Mouse (Mus musculus): ENCODE results near the gene Akap13. TPM values are rescaled to one million over a fixed set of nuclear protein-coding genes. Genes with fewer than 3 reads are reported as not detected.

The Akap13 gene
- polyA plus RNA-seq, 1 experiment from 2014 or later, result 33.4 TPM

DNA sequence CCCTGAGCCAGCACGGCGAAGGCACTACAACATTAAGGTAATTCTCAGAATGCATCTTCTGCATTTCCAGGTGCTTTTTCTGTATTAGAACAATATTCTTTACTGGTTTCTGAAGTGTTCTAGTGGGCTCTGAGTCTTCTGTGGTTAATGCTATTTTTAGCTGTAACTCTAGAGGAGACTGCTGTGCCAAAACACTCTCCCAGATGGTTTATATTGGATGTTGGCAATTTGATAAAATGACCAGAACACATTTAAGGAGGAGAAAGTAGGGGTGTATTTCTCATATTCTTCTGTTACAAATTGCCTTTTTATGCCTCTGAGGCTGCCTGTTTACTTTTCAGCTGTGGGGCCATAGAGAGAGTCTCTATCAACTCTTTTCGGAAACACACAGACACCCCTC, 94.5 kb downstream of the Akap13 start:
- no peak overlapping the region for H3K4me2 ChIP-seq
- peaks cover 3% of the 10 kb centered on the region; the same call in 1 of the 2 replicates for H3K36me3 ChIP-seq
- 79% methylated on average over 3 of the region's 3 CpGs for WGBS (ENCODE audit: insufficient replicate concordance)
- H3K9ac ChIP-seq, result no peak overlapping the region
- H3K4me1 ChIP-seq (replicated peaks), result no peaks in the 10 kb centered on the region
- no peak for DNase-seq
- H3K27ac ChIP-seq, result no peak overlapping the region
- no peak for ATAC-seq (ENCODE audit: low read depth)
- H3K9me3 ChIP-seq (replicated peaks), result no peaks in the 10 kb centered on the region
- no peak overlapping the region for H3K4me3 ChIP-seq (replicated peaks)
- H3K27me3 ChIP-seq, result no peaks in the 10 kb centered on the region

DNA sequence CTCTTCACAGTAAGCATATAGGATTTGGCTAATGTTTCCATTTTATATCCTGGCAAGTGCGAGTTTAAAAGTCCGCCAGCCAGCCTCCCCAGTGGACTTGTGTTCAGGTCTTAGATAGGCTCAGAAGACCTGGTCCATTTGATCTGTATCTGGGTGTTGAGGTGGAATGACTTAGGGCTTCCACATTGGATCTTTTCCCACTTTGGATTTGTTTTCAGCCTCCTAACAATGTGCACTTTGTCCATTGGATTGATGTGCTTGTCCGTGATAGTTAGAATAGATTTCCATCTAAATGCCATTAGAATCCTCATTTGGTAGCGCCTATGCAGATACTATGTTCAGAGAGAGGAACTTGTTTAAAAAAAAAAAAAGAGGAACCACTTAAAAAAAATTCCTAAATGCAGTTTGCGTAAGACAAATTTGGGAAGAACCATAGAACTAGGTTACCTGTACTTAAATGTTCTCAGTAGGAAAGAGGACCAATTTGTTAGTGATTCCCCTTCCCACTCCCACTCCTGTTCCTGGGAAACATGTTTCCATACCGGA, 95.5 kb downstream of the Akap13 start:
- ATAC-seq (ENCODE audit: low read depth) (no peak), DNase-seq (no peak)
- no peak overlapping the region for H3K4me3 ChIP-seq (replicated peaks)
- no peak overlapping the region for H3K9ac ChIP-seq
- no peak overlapping the region for H3K4me2 ChIP-seq
- H3K4me1 ChIP-seq (replicated peaks), result peaks cover 7% of the 10 kb centered on the region
- 65% methylated on average over 6 of the region's 6 CpGs for whole genome bisulfite sequencing (ENCODE audit: insufficient replicate concordance)
- H3K27me3 ChIP-seq, result no peaks in the 10 kb centered on the region
- H3K27ac ChIP-seq, result no peak overlapping the region
- no peaks in the 10 kb centered on the region for H3K9me3 ChIP-seq (replicated peaks)
- peaks cover 3% of the 10 kb centered on the region; the same call in 1 of the 2 replicates for H3K36me3 ChIP-seq

- no peak overlapping the region for H3K4me2 ChIP-seq
- H3K4me1 ChIP-seq (replicated peaks), result peaks cover 8% of the 10 kb centered on the region
- no peaks in the 10 kb centered on the region for H3K36me3 ChIP-seq
- H3K9ac ChIP-seq, result no peak overlapping the region
- no peaks in the 10 kb centered on the region for H3K9me3 ChIP-seq (replicated peaks)
- 78% methylated on average over 8 of the region's 8 CpGs for WGBS (ENCODE audit: insufficient replicate concordance)
- no peak overlapping the region for H3K27ac ChIP-seq
- H3K4me3 ChIP-seq (replicated peaks), result no peak overlapping the region
- ATAC-seq (ENCODE audit: low read depth), result no peak
- DNase-seq, result no peak
- no peaks in the 10 kb centered on the region for H3K27me3 ChIP-seq
Observed at GRCm38 (mm10) chr7:75553002-75553666, 97.8 kb downstream of the Akap13 start.

DNA sequence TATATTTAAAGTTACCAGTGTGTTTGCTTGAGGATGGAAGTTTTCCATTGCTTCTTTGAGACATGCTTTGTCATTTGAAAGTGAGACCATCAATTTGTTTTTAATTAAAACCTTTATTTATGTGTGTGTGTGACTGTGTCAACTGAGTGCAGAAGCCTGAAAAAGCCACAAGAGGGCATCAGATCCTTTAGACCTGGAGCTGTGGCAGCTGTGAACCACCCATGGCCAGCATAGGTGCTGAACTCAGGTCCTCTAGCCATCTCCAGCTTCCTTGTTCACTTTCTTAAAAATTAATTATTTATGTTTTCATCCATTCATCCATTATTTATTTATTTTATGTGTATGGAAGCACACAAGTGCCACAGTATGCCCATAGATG, 98.3 kb downstream of the Akap13 start:
- H3K27ac ChIP-seq, result no peak overlapping the region
- H3K9me3 ChIP-seq (replicated peaks), result no peaks in the 10 kb centered on the region
- no peak overlapping the region for H3K4me2 ChIP-seq
- DNase-seq (no peak), ATAC-seq (ENCODE audit: low read depth) (no peak)
- no peaks in the 10 kb centered on the region for H3K27me3 ChIP-seq
- H3K4me3 ChIP-seq (replicated peaks), result no peak overlapping the region
- peaks cover 13% of the 10 kb centered on the region for H3K4me1 ChIP-seq (replicated peaks)
- no peak overlapping the region for H3K9ac ChIP-seq
- H3K36me3 ChIP-seq, result no peaks in the 10 kb centered on the region

- DNase-seq (no peak), ATAC-seq (ENCODE audit: low read depth) (no peak; the same call in 1 of the 2 replicates)
- Histone ChIP-seq H3K9ac (no peak overlapping the region), H3K36me3 (no peaks in the 10 kb centered on the region), H3K4me2 (no peak overlapping the region), H3K27me3 (no peaks in the 10 kb centered on the region), H3K9me3 (replicated peaks) (no peaks in the 10 kb centered on the region), H3K4me1 (replicated peaks) (peaks cover 16% of the 10 kb centered on the region), H3K4me3 (replicated peaks) (no peak overlapping the region), H3K27ac (no peak overlapping the region)
Observed at GRCm38 (mm10) chr7:75554065-75554464, 98.7 kb downstream of the Akap13 start.

DNA sequence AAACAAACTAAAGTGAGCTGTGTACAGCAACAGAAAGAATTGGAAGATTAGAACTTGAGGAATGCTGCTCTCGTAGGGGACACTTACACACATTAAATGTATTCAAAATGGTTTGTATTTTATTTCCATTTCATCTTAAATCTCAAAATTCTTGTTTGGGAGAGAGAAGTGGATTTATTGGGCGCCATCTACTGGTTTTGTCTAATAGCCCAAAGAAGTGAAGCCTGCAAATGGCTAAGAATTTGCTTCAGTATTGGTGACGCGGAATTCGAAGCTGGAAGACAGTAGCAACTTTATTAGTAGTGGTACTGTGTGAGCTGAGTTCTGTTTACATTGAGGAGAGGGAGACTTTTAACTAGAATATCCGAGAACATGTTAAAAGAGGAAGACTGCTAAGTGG, 100.6 kb downstream of the Akap13 start:
- WGBS (ENCODE audit: insufficient replicate concordance), result 47% methylated on average over 6 of the region's 6 CpGs
- Histone ChIP-seq H3K4me3 (replicated peaks) (no peak overlapping the region), H3K27me3 (no peaks in the 10 kb centered on the region), H3K27ac (no peak overlapping the region), H3K36me3 (no peaks in the 10 kb centered on the region), H3K9ac (no peak overlapping the region), H3K4me2 (no peak overlapping the region), H3K9me3 (replicated peaks) (no peaks in the 10 kb centered on the region), H3K4me1 (replicated peaks) (peaks cover 24% of the 10 kb centered on the region)
- DNase-seq, result no peak
- no peak for ATAC-seq (ENCODE audit: low read depth)

- DNase-seq, result no peak
- no peak overlapping the region for H3K4me3 ChIP-seq (replicated peaks)
- H3K4me2 ChIP-seq, result no peak overlapping the region
- peaks cover 24% of the 10 kb centered on the region for H3K4me1 ChIP-seq (replicated peaks)
- no peak overlapping the region for H3K9ac ChIP-seq
- 76% methylated on average over 1 of the region's 1 CpGs for WGBS (ENCODE audit: insufficient replicate concordance)
- H3K27ac ChIP-seq, result no peak overlapping the region
- ATAC-seq (ENCODE audit: low read depth), result no peak
- H3K9me3 ChIP-seq (replicated peaks), result no peaks in the 10 kb centered on the region
- H3K27me3 ChIP-seq, result no peaks in the 10 kb centered on the region
- H3K36me3 ChIP-seq, result no peaks in the 10 kb centered on the region
Observed at GRCm38 (mm10) chr7:75558225-75558624, 102.9 kb downstream of the Akap13 start.

GRCm38 (mm10) chr7:75559119-75559518, 103.8 kb downstream of the Akap13 start:
- Histone ChIP-seq H3K9ac (no peak overlapping the region), H3K9me3 (replicated peaks) (no peaks in the 10 kb centered on the region), H3K4me3 (replicated peaks) (no peak overlapping the region), H3K4me1 (replicated peaks) (peaks cover 24% of the 10 kb centered on the region), H3K4me2 (no peak overlapping the region), H3K27me3 (no peaks in the 10 kb centered on the region), H3K36me3 (no peaks in the 10 kb centered on the region), H3K27ac (no peak overlapping the region)
- DNase-seq (no peak), ATAC-seq (ENCODE audit: low read depth) (no peak)
- WGBS (ENCODE audit: insufficient replicate concordance), result 60% methylated on average over 4 of the region's 4 CpGs

DNA sequence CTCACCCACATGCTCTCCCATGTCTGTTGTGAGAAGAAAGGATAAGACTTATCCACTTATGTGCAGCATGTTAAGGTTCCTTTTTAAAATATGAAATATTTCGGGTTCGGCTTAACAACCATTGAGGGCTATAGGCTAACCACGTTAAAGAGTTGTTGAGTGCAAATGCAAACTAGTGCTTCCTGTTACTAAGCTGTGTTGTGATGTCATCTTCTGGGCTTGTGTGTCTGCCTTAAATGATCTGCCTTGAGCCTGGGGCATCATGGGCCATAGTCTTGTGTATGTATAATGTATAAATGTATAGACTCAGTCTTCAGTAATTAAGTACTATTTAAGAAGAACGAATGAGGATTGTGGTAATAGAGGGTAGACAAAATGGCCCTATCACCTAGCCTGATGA, 104.6 kb downstream of the Akap13 start:
- no peak for ATAC-seq (ENCODE audit: low read depth)
- Histone ChIP-seq H3K27ac (no peak overlapping the region), H3K4me1 (replicated peaks) (peaks cover 24% of the 10 kb centered on the region), H3K9ac (no peak overlapping the region), H3K9me3 (replicated peaks) (no peaks in the 10 kb centered on the region), H3K4me3 (replicated peaks) (no peak overlapping the region), H3K4me2 (no peak overlapping the region), H3K36me3 (no peaks in the 10 kb centered on the region), H3K27me3 (no peaks in the 10 kb centered on the region)
- no peak for DNase-seq
- WGBS (ENCODE audit: insufficient replicate concordance), result 57% methylated on average over 4 of the region's 4 CpGs

GRCm38 (mm10) chr7:75560566-75560965, 105.2 kb downstream of the Akap13 start:
- H3K27me3 ChIP-seq, result no peaks in the 10 kb centered on the region
- H3K4me2 ChIP-seq, result no peak overlapping the region
- WGBS (ENCODE audit: insufficient replicate concordance), result 77% methylated on average over 2 of the region's 2 CpGs
- H3K4me1 ChIP-seq (replicated peaks), result peaks cover 19% of the 10 kb centered on the region
- DNase-seq, result no peak
- H3K36me3 ChIP-seq, result no peaks in the 10 kb centered on the region
- no peak overlapping the region for H3K9ac ChIP-seq
- no peak for ATAC-seq (ENCODE audit: low read depth)
- H3K27ac ChIP-seq, result no peak overlapping the region
- H3K9me3 ChIP-seq (replicated peaks), result no peaks in the 10 kb centered on the region
- no peak overlapping the region for H3K4me3 ChIP-seq (replicated peaks)

GRCm38 (mm10) chr7:75561134-75561533, 105.8 kb downstream of the Akap13 start:
- Histone ChIP-seq H3K9me3 (replicated peaks) (no peaks in the 10 kb centered on the region), H3K27me3 (no peaks in the 10 kb centered on the region), H3K36me3 (no peaks in the 10 kb centered on the region), H3K9ac (no peak overlapping the region), H3K4me2 (no peak overlapping the region), H3K4me1 (replicated peaks) (peaks cover 17% of the 10 kb centered on the region), H3K4me3 (replicated peaks) (no peak overlapping the region), H3K27ac (no peak overlapping the region)
- WGBS (ENCODE audit: insufficient replicate concordance), result 86% methylated on average over 1 of the region's 1 CpGs
- no peak for DNase-seq
- no peak for ATAC-seq (ENCODE audit: low read depth)

DNA sequence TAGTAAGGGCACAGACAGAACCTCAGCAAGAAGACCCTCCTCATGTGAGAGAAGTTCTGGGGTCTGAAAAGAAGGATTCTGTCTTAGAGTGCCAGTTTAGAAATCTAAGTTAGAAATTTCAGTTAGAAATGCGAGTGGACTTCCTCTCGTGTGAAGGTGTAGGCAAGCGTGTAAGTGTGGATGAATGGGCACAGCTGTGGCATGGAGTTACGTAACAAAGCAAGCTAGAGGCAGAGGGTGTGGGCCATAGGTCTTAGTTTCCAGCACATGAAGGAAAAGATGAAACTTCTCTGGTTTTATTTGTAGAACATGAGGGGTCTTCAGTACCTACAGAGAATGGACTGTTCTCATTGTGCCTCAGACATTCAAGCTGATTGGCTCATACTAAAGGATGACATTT, 112.9 kb downstream of the Akap13 start:
- ATAC-seq (ENCODE audit: low read depth) (no peak), DNase-seq (no peak)
- H3K36me3 ChIP-seq, result no peaks in the 10 kb centered on the region
- H3K4me3 ChIP-seq (replicated peaks), result no peak overlapping the region
- no peak overlapping the region for H3K4me2 ChIP-seq
- H3K9ac ChIP-seq, result no peak overlapping the region
- no peak overlapping the region for H3K27ac ChIP-seq
- no peaks in the 10 kb centered on the region for H3K9me3 ChIP-seq (replicated peaks)
- H3K27me3 ChIP-seq, result no peaks in the 10 kb centered on the region
- H3K4me1 ChIP-seq (replicated peaks), result peaks cover 24% of the 10 kb centered on the region
- 68% methylated on average over 4 of the region's 4 CpGs for WGBS (ENCODE audit: insufficient replicate concordance)

All from liver, embryonic 13.5 days (tissue).